Mouse (Mus musculus): ENCODE data around the gene Sytl3. TPM values are rescaled to one million over a fixed set of nuclear protein-coding genes. Genes with fewer than 3 reads are reported as not detected.
"Not testable (repeated sequence)": the region's sequence is repeated elsewhere in the genome, so short reads cannot be mapped to it uniquely, and the experiment has no call there.

Gene Sytl3
- total RNA-seq (2014; rRNA removed) (0.32 and 0.42 TPM in 2 replicates), polyA plus RNA-seq (2015; fragmentation: Nextera tagmentation; extraction: Ambion mirVana) (0.73 and 0.79 TPM in 2 replicates)

DNA sequence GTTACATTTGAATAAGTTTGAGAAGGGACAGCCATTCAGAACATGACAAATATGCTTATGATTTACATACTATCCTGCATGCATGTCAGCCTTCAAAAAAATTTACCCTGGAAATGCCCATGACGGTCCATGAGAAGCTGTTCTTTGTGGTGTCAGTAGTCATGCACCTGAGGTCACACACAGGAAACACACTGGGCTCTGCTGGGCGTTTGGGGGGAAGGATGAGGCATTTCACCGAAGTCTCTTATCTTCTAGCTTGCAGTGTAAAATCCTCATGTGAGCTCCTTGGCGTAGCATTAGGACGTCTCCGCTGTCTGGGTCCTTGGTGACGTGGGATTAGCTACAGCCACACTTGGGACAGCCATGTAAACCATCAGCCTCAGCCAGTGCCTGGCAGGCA, at the start of gene Sytl3:
Gene Sytl3 (plus strand): TSS at position 293 of the 400 bp plus-strand sequence.
- not testable (repeated sequence) for ATAC-seq
- 69% methylated on average over 3 of the region's 7 CpGs for WGBS

DNA sequence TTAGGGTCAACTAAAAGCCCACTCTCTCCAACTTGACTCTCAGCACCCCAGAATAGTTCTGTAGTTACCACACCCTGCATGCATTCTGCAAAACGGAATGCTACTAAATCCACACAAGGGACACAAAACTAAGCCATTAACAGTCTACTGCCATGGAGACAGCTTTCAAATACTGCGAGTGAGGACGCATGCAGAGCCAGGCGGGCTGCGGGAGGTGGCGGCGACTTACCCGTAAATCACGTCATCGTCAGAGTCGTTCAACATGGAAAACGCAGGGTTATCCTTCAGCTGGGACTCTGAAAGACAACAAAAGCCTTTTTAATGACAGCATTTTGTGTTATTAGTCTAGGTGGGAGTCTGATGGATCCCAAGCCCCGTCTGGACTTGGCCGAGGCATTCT, 45.4 kb upstream of the Sytl3 start:
- H3K36me3 ChIP-seq (ENCODE audit: insufficient read depth, low read length); H3K4me1 ChIP-seq (ENCODE audit: insufficient read depth, low read length); H3K9me3 ChIP-seq (ENCODE audit: low read length); H3K4me3 ChIP-seq (ENCODE audit: low read length); H3K9ac ChIP-seq (replicated peaks; ENCODE audit: low read length); ATAC-seq; H3K27ac ChIP-seq; DNase-seq (ENCODE audit: low spot score); H3K27me3 ChIP-seq (ENCODE audit: insufficient read depth, low read length); H3K4me2 ChIP-seq (ENCODE audit: low read depth, low read length): not testable (repeated sequence)
- WGBS = 79% methylated on average over 11 of the region's 14 CpGs

More for the DNA sequence above, at the start of gene Sytl3:
- H3K4me2 ChIP-seq (ENCODE audit: low read depth, low read length); DNase-seq (ENCODE audit: low spot score); H3K4me3 ChIP-seq (ENCODE audit: low read length); H3K36me3 ChIP-seq (ENCODE audit: insufficient read depth, low read length); H3K9me3 ChIP-seq (ENCODE audit: low read length); H3K9ac ChIP-seq (replicated peaks; ENCODE audit: low read length); H3K27ac ChIP-seq; H3K27me3 ChIP-seq (ENCODE audit: insufficient read depth, low read length); H3K4me1 ChIP-seq (ENCODE audit: insufficient read depth, low read length): not testable (repeated sequence)

DNA sequence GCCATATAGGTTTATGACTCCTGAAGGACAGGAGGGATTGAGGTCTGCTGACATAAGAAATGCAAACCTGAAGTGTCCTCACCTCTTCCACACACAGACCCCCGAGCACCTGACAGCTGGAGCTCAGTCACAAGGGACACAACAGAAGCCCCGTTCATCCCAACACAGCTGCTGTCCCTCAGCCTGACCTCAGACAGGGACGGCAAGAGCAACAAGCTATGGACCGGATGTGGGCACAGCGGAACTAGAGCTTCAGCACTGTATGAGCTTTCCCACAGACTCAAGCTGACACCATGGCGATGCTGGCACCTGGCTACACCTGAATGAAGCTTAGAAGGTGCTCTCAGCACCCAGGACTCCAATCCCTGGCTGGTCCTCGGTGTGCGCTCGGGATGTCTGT, 44.6 kb upstream of the Sytl3 start:
- H3K4me3 ChIP-seq (ENCODE audit: low read length); DNase-seq (ENCODE audit: low spot score); H3K36me3 ChIP-seq (ENCODE audit: insufficient read depth, low read length); H3K9me3 ChIP-seq (ENCODE audit: low read length); H3K27ac ChIP-seq; H3K4me2 ChIP-seq (ENCODE audit: low read depth, low read length); ATAC-seq; H3K27me3 ChIP-seq (ENCODE audit: insufficient read depth, low read length); H3K4me1 ChIP-seq (ENCODE audit: insufficient read depth, low read length); H3K9ac ChIP-seq (replicated peaks; ENCODE audit: low read length): not testable (repeated sequence)
- WGBS = 88% methylated on average over 4 of the region's 9 CpGs

DNA sequence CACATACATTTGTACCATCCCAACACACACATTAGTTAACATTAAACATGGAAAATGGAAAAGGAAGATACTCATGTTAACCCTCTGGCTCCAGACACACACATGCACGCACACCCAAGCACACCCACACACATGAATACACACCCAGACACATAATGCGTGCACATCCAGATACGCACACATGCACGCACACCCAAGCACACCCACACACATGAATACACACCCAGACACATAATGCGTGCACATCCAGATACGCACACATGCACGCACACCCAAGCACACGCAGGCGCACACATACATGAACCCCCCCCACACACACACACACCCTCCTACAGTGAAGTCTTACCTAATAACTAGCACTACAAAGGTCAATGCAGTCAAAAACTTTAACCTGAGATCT, 42.2 kb upstream of the Sytl3 start:
- not testable (repeated sequence) for ATAC-seq; H3K9me3 ChIP-seq (ENCODE audit: low read length); H3K4me3 ChIP-seq (ENCODE audit: low read length); H3K27ac ChIP-seq; H3K27me3 ChIP-seq (ENCODE audit: insufficient read depth, low read length); H3K36me3 ChIP-seq (ENCODE audit: insufficient read depth, low read length); H3K4me1 ChIP-seq (ENCODE audit: insufficient read depth, low read length); H3K9ac ChIP-seq (replicated peaks; ENCODE audit: low read length); H3K4me2 ChIP-seq (ENCODE audit: low read depth, low read length); DNase-seq (ENCODE audit: low spot score)
- WGBS = 97% methylated on average over 9 of the region's 9 CpGs

DNA sequence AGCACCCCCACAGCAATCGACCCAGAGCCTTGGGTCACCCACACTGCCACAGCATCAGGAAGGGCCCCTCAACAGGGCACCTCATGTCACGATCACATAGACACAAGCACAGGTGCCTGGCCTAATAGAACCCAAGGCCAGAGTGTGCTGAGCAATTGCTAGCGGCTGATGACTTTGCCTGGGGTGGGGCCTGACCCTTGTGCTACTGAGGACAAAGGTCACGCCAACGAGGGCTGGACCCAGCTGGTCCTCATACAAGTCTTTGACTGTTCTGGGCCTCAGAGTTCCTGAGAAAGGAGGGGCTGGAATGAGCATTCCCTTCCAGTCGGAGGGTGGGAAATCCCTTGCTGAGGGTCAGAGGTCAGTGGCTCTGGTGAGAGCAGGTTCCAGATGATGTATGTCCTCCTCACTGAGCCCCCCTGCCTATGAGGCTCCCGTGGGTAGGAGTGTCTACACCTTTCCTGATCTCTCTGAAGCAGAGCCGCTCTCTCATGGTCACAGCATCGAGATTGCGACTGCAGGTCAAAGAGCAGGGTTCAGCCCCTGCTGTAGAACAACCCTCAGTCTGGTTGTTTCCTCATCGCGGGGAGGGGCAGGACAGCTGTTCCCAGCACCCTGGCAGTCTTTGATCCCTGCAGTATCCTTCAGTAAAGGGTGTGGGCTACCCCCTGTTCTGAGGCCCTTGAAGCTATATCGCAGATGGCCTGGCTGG, 41.0 kb upstream of the Sytl3 start:
- 56% methylated on average over 7 of the region's 13 CpGs for WGBS
- H3K27me3 ChIP-seq (ENCODE audit: insufficient read depth, low read length); H3K4me3 ChIP-seq (ENCODE audit: low read length); H3K9ac ChIP-seq (replicated peaks; ENCODE audit: low read length); H3K4me2 ChIP-seq (ENCODE audit: low read depth, low read length); DNase-seq (ENCODE audit: low spot score); H3K27ac ChIP-seq; H3K9me3 ChIP-seq (ENCODE audit: low read length); H3K36me3 ChIP-seq (ENCODE audit: insufficient read depth, low read length); H3K4me1 ChIP-seq (ENCODE audit: insufficient read depth, low read length): not testable (repeated sequence)
- 0 out of 2 replicates have a peak, but pooled peaks have one; percentile 36 for ATAC-seq

DNA sequence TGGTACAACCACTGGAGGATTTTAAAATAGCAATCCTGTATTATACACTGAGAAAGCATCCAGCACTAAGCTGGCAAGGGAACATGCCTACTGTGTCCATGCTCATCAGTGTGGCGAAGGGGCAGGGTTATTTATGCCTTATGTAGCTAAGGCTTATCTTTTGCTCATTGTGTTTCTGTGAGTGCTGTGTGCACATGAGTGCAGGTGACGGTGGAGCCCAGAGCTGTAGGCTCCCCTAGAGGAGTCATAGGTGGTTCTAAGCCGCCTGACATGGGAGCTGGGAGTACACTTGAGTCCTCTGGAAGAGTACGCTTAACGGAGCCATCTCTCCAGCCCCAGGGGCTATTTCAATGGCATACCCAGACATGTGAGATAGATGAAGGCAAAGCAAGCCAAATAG, 39.6 kb upstream of the Sytl3 start:
- not testable (repeated sequence) for H3K36me3 ChIP-seq (ENCODE audit: insufficient read depth, low read length); H3K27me3 ChIP-seq (ENCODE audit: insufficient read depth, low read length); H3K4me1 ChIP-seq (ENCODE audit: insufficient read depth, low read length); H3K4me2 ChIP-seq (ENCODE audit: low read depth, low read length); ATAC-seq; H3K27ac ChIP-seq; DNase-seq (ENCODE audit: low spot score); H3K4me3 ChIP-seq (ENCODE audit: low read length); H3K9me3 ChIP-seq (ENCODE audit: low read length); H3K9ac ChIP-seq (replicated peaks; ENCODE audit: low read length)
- WGBS = 81% methylated on average over 5 of the region's 5 CpGs

DNA sequence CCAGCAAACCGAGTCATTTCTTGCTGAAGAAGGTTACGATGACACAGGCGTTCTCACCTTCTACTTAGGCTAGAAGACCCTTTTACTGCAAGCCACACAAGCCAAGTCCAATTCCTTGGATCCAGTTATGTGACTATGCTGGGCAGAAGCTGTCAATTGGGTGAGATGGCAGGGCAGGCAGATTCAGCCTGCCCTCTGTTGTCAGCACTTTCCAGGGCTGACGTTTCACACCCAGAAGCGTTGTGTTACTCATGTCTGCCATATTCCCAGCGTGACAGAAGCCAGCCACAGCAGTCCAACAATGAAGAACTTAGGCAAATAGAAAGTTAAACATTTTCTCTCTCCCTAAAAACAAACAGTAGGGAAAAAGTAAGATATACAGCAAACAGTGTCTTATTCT, 38.9 kb upstream of the Sytl3 start:
- H3K4me2 ChIP-seq (ENCODE audit: low read depth, low read length); ATAC-seq; DNase-seq (ENCODE audit: low spot score); H3K4me3 ChIP-seq (ENCODE audit: low read length); H3K4me1 ChIP-seq (ENCODE audit: insufficient read depth, low read length); H3K9ac ChIP-seq (replicated peaks; ENCODE audit: low read length); H3K27me3 ChIP-seq (ENCODE audit: insufficient read depth, low read length); H3K36me3 ChIP-seq (ENCODE audit: insufficient read depth, low read length); H3K9me3 ChIP-seq (ENCODE audit: low read length); H3K27ac ChIP-seq: not testable (repeated sequence)
- WGBS = 61% methylated on average over 3 of the region's 6 CpGs

DNA sequence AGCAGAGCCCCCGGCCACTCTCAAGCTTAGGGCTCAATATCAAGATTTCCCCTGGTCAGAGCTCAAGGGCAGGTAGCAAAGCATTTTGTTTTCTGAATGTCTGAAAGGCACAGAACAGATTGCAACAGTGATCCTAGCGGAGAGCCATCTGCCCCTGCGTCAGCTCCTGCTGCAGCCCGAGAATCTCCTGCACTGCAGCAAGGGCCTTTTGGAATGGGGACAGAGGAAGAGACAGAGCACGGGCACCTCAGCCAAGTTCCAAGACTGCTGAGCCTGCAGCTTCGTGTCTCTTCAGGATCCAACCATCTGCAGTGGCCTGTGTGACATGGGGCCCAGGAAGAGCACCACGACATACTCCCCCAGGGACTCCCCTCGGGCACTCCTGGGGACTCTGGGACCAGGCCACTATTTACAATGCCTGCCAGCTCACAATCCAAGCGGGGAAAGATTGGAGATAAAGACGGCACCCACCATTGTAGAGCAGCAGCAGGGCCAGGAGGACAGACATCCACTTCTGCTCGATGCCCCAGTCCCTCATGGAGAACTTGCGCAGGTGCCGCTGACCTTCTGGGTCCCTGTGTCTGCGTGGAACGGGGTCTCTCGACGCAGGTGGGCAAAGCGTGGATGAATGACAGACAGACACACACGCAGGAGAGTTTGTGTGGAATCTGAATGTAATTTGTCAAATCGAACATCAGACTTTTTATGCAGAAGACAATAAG, 38.0 kb upstream of the Sytl3 start:
- not testable (repeated sequence) for H3K36me3 ChIP-seq (ENCODE audit: insufficient read depth, low read length); H3K27me3 ChIP-seq (ENCODE audit: insufficient read depth, low read length); H3K4me1 ChIP-seq (ENCODE audit: insufficient read depth, low read length); H3K4me2 ChIP-seq (ENCODE audit: low read depth, low read length); H3K4me3 ChIP-seq (ENCODE audit: low read length); DNase-seq (ENCODE audit: low spot score); H3K9ac ChIP-seq (replicated peaks; ENCODE audit: low read length); H3K9me3 ChIP-seq (ENCODE audit: low read length); H3K27ac ChIP-seq
- 77% methylated on average over 18 of the region's 20 CpGs for WGBS
- 0 out of 2 replicates have a peak, but pooled peaks have one; percentile 17 for ATAC-seq

DNA sequence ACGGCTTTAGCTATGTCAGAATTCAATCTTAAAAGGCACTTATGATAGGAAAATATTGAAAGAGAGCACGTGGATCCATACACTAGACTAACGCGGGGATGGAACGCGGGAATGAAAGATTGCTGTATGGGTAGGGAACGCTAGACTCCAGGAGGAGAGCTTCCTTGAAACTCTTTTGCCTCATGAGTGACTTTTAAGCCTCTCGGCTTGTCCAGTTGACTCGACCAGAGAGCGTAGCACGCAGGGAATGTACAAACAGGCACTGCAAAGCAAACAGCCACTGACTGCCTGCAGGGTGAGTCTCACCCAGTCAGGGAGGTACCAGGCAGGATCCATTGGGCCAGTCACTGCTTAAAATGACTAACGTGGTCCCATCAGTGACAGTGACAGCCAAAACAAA, 36.9 kb upstream of the Sytl3 start:
- DNase-seq (ENCODE audit: low spot score); H3K9ac ChIP-seq (replicated peaks; ENCODE audit: low read length); H3K4me2 ChIP-seq (ENCODE audit: low read depth, low read length); H3K4me3 ChIP-seq (ENCODE audit: low read length); H3K27me3 ChIP-seq (ENCODE audit: insufficient read depth, low read length); ATAC-seq; H3K36me3 ChIP-seq (ENCODE audit: insufficient read depth, low read length); H3K27ac ChIP-seq; H3K9me3 ChIP-seq (ENCODE audit: low read length); H3K4me1 ChIP-seq (ENCODE audit: insufficient read depth, low read length): not testable (repeated sequence)
- 91% methylated on average over 11 of the region's 12 CpGs for WGBS

Data from hindbrain, postnatal 0 days (tissue).